In genomic region chr11:107438140-107438539, GRCm38 (mm10) we compare ENCODE assay signal across 27 mouse cellular contexts. TPM values are rescaled to one million over a fixed set of nuclear protein-coding genes. Genes with fewer than 3 reads are reported as not detected.
A peak's percentile ranks its signal among the peaks of the same experiment; 100 is the strongest.
DNase-seq lines count a peak whose midpoint lies in the region; ATAC-seq lines count a peak whose summit lies in the region.
"Had no signal": no experiment of that assay in that cellular context is flagged by ENCODE, and none has a peak within 500 bp of the region (broad histone marks: within the 10 kb centered on the region; RNA-seq: fewer than 3 reads in every experiment).

No protein-coding gene starts in this region.

- H3K4me3 ChIP-seq in embryonic facial prominence, embryonic 11.5 days (ENCODE audit: low read depth, low read length): no peak overlapping the region
- H3K4me3 ChIP-seq in embryonic facial prominence, embryonic 10.5 days: no peak overlapping the region
- no peak overlapping the region for H3K4me3 ChIP-seq in heart, embryonic 16.5 days (ENCODE audit: low read length)
- no peak overlapping the region for H3K4me3 ChIP-seq in embryonic facial prominence, embryonic 13.5 days
- H3K4me3 ChIP-seq: forebrain, embryonic 10.5 days; heart, embryonic 13.5 days; hindbrain, embryonic 10.5 days; intestine, embryonic 15.5 days; layer of hippocampus, adult 2 months; midbrain, embryonic 12.5 days; neural tube, embryonic 12.5 days had no signal

- H3K36me3 ChIP-seq in embryonic facial prominence, embryonic 11.5 days (replicated peaks; ENCODE audit: control insufficient read depth, insufficient read depth, low read depth, low read length): no peaks in the 10 kb centered on the region
- peaks cover 12% of the 10 kb centered on the region; the same call in 1 of the 2 replicates for H3K36me3 ChIP-seq in embryonic facial prominence, embryonic 10.5 days (replicated peaks)
- H3K36me3 ChIP-seq in heart, embryonic 16.5 days (ENCODE audit: control insufficient read depth, insufficient read depth): no peaks in the 10 kb centered on the region
- H3K36me3 ChIP-seq in embryonic facial prominence, embryonic 13.5 days: no peaks in the 10 kb centered on the region
- H3K36me3 ChIP-seq: heart, embryonic 13.5 days; hindbrain, embryonic 10.5 days; intestine, embryonic 15.5 days; midbrain, embryonic 12.5 days; neural tube, embryonic 12.5 days had no signal

- H3K27me3 ChIP-seq in embryonic facial prominence, embryonic 11.5 days (ENCODE audit: control insufficient read depth, insufficient read depth, low read length): no peaks in the 10 kb centered on the region
- H3K27me3 ChIP-seq in embryonic facial prominence, embryonic 10.5 days (replicated peaks; ENCODE audit: low read depth, poor library complexity, severe bottlenecking): no peaks in the 10 kb centered on the region
- no peaks in the 10 kb centered on the region for H3K27me3 ChIP-seq in heart, embryonic 16.5 days (ENCODE audit: control insufficient read depth, insufficient read depth, low read length)
- H3K27me3 ChIP-seq in embryonic facial prominence, embryonic 13.5 days: no peaks in the 10 kb centered on the region
- H3K27me3 ChIP-seq: heart, embryonic 13.5 days; intestine, embryonic 15.5 days; midbrain, embryonic 12.5 days; neural tube, embryonic 12.5 days; Patski had no signal

- DNase-seq in embryonic facial prominence, embryonic 11.5 days (ENCODE audit: low spot score): peak; percentile 33
- no peak for DNase-seq in embryonic facial prominence, embryonic 10.5 days (ENCODE audit: low spot score)
- DNase-seq in heart, postnatal 36 days: no peak
- DNase-seq in 3T3-L1 (ENCODE audit: low read depth, low spot score): peak; percentile 46
- DNase-seq in left cerebral cortex, adult 11 months (ENCODE audit: low spot score): no peak
- DNase-seq in neural tube, embryonic 10.5 days (ENCODE audit: extremely low spot score, low spot score): no peak
- DNase-seq: cerebellum, adult 18-20 months; kidney, adult 8-10 months; layer of hippocampus, postnatal 36 days; left cerebral cortex, postnatal 4 days; liver, postnatal 0 days; lung, postnatal 10 days; right cerebral cortex, postnatal 14 days; thymus, adult 2 months had no signal

- no peak for ATAC-seq in embryonic facial prominence, embryonic 11.5 days (replicated peaks; ENCODE audit: insufficient number of reproducible peaks, low FRiP score, low TSS enrichment, low read depth)
- ATAC-seq in heart, embryonic 16.5 days (replicated peaks; ENCODE audit: extremely low read depth, insufficient read depth, low FRiP score): no peak
- no peak for ATAC-seq in embryonic facial prominence, embryonic 13.5 days (ENCODE audit: insufficient number of reproducible peaks, insufficient read depth, low FRiP score, low TSS enrichment, low read depth)
- ATAC-seq: hindbrain, embryonic 16.5 days; intestine, embryonic 15.5 days; liver, postnatal 0 days; Patski had no signal

- H3K4me2 ChIP-seq in embryonic facial prominence, embryonic 11.5 days (ENCODE audit: low read depth, low read length): no peak overlapping the region
- H3K4me2 ChIP-seq in heart, embryonic 16.5 days (ENCODE audit: low read depth, low read length): no peak overlapping the region
- H3K4me2 ChIP-seq in embryonic facial prominence, embryonic 13.5 days: no peak overlapping the region
- H3K4me2 ChIP-seq: heart, embryonic 13.5 days; intestine, embryonic 15.5 days; liver, embryonic 11.5 days; midbrain, embryonic 12.5 days; neural tube, embryonic 12.5 days had no signal

- intact Hi-C loops in heart, postnatal 36 days (cut with DNase I): no loop called here

- no peak overlapping the region for H3K27ac ChIP-seq in embryonic facial prominence, embryonic 11.5 days (replicated peaks; ENCODE audit: low read depth, low read length)
- no peak overlapping the region for H3K27ac ChIP-seq in embryonic facial prominence, embryonic 10.5 days (replicated peaks)
- H3K27ac ChIP-seq in heart, embryonic 16.5 days (ENCODE audit: low read length): peak overlapping the region; percentile 58
- peak overlapping the region; percentile 53 for H3K27ac ChIP-seq in embryonic facial prominence, embryonic 13.5 days
- H3K27ac ChIP-seq: forebrain, embryonic 10.5 days; heart, embryonic 13.5 days; hindbrain, embryonic 10.5 days; intestine, embryonic 15.5 days; layer of hippocampus, adult 2 months; midbrain, embryonic 12.5 days; neural tube, embryonic 12.5 days; stomach, postnatal 0 days had no signal

- H3K4me1 ChIP-seq in embryonic facial prominence, embryonic 11.5 days (ENCODE audit: control insufficient read depth, insufficient read depth, low read length): no peaks in the 10 kb centered on the region
- H3K4me1 ChIP-seq in embryonic facial prominence, embryonic 10.5 days: peaks cover 8% of the 10 kb centered on the region
- H3K4me1 ChIP-seq in heart, embryonic 16.5 days (ENCODE audit: control insufficient read depth, insufficient read depth, low read length): peaks cover 20% of the 10 kb centered on the region
- peaks cover 28% of the 10 kb centered on the region for H3K4me1 ChIP-seq in embryonic facial prominence, embryonic 13.5 days
- H3K4me1 ChIP-seq: intestine, embryonic 15.5 days; neural tube, embryonic 12.5 days had no signal

- no peaks in the 10 kb centered on the region for H3K9me3 ChIP-seq in embryonic facial prominence, embryonic 11.5 days (replicated peaks; ENCODE audit: control insufficient read depth, low read length)
- peaks cover 4% of the 10 kb centered on the region; the same call in 1 of the 2 replicates for H3K9me3 ChIP-seq in embryonic facial prominence, embryonic 10.5 days
- H3K9me3 ChIP-seq in heart, embryonic 16.5 days (replicated peaks; ENCODE audit: control insufficient read depth, low read length): 0 out of 2 replicates have a peak, but pooled peaks cover 3% of the 10 kb centered on the region
- H3K9me3 ChIP-seq in embryonic facial prominence, embryonic 13.5 days: no peaks in the 10 kb centered on the region
- H3K9me3 ChIP-seq: heart, embryonic 13.5 days; hindbrain, embryonic 10.5 days; intestine, embryonic 15.5 days had no signal

- no peak overlapping the region for H3K9ac ChIP-seq in embryonic facial prominence, embryonic 11.5 days (replicated peaks; ENCODE audit: low read length)
- no peak overlapping the region for H3K9ac ChIP-seq in heart, embryonic 16.5 days (ENCODE audit: low read length)
- no peak overlapping the region for H3K9ac ChIP-seq in embryonic facial prominence, embryonic 13.5 days
- H3K9ac ChIP-seq: heart, embryonic 13.5 days; intestine, embryonic 15.5 days; liver, postnatal 0 days; midbrain, embryonic 12.5 days; neural tube, embryonic 12.5 days had no signal

- 56% methylated on average over 3 of the region's 3 CpGs for WGBS in embryonic facial prominence, embryonic 11.5 days
- 70% methylated on average over 3 of the region's 3 CpGs for WGBS in embryonic facial prominence, embryonic 10.5 days
- WGBS in heart, embryonic 16.5 days: 84% methylated on average over 3 of the region's 3 CpGs
- 37% methylated on average over 3 of the region's 3 CpGs for WGBS in embryonic facial prominence, embryonic 13.5 days

RNA-seq across cellular contexts. Expression of gene Pitpnc1, which starts 32.4 kb away (rescaled TPM):
- 43.6 and 45.1 TPM in 2 replicates for polyA plus RNA-seq in embryonic facial prominence, embryonic 11.5 days (2014; fragmentation: Nextera tagmentation; extraction: Ambion mirVana)
- 37.1 and 42.5 TPM in 2 replicates for polyA plus RNA-seq in embryonic facial prominence, embryonic 10.5 days (2016; fragmentation: Nextera tagmentation; extraction: Ambion mirVana)
- polyA plus RNA-seq in heart, embryonic 16.5 days (2015; fragmentation: Nextera tagmentation; extraction: Ambion mirVana): 19.1 and 20.8 TPM in 2 replicates
- 10 to 100 TPM; 60.7 to 68.4 TPM for total RNA-seq in heart, postnatal 36 days (2021)
- polyA plus RNA-seq in embryonic facial prominence, embryonic 13.5 days (2015; fragmentation: Nextera tagmentation; extraction: Ambion mirVana): 32.1 and 36.3 TPM in 2 replicates

RNA-seq across cellular contexts. Expression of gene Psmd12, which starts 41.1 kb away (rescaled TPM):
- 227 and 238 TPM in 2 replicates for polyA plus RNA-seq in embryonic facial prominence, embryonic 11.5 days (2014; fragmentation: Nextera tagmentation; extraction: Ambion mirVana)
- polyA plus RNA-seq in embryonic facial prominence, embryonic 10.5 days (2016; fragmentation: Nextera tagmentation; extraction: Ambion mirVana): 221 and 225 TPM in 2 replicates
- 138 and 151 TPM in 2 replicates for polyA plus RNA-seq in heart, embryonic 16.5 days (2015; fragmentation: Nextera tagmentation; extraction: Ambion mirVana)
- total RNA-seq in heart, postnatal 36 days (2021): 10 to 100 TPM; 89.6 to 92.4 TPM
- 164 and 168 TPM in 2 replicates for polyA plus RNA-seq in embryonic facial prominence, embryonic 13.5 days (2015; fragmentation: Nextera tagmentation; extraction: Ambion mirVana)

Comparison
In these comparisons a context has a peak if more than half of its experiments do, and no peak if none do; other contexts are left out.
1. DNase-seq: peak in embryonic facial prominence, embryonic 11.5 days (single experiment) and 3T3-L1 (single experiment); none in embryonic facial prominence, embryonic 10.5 days (single experiment), heart, postnatal 36 days (0 of 2), left cerebral cortex, adult 11 months (single experiment) and neural tube, embryonic 10.5 days (single experiment).
2. H3K27ac ChIP-seq: peak in heart, embryonic 16.5 days (single experiment) and embryonic facial prominence, embryonic 13.5 days (single experiment); none in embryonic facial prominence, embryonic 11.5 days (single experiment) and embryonic facial prominence, embryonic 10.5 days (single experiment).